Mouse (Mus musculus): ENCODE results near the gene Zbtb20.

- TF ChIP-seq GATA1 (IDR thresholded peaks at IDR 0.05; ENCODE audit: low read length) (no peak), TAL1 (IDR thresholded peaks at IDR 0.05; ENCODE audit: low read length) (no peak)
Observed at GRCm38 (mm10) chr16:42897125-42897693, 21.5 kb downstream of the Zbtb20 start.

Data from erythroblast, embryonic 14.5 days (primary cell).